26 mouse cellular contexts compared by ENCODE assay signal in genomic region chr7:100448985-100449384, GRCm38 (mm10). TPM values are rescaled to one million over a fixed set of nuclear protein-coding genes. Genes with fewer than 3 reads are reported as not detected.
DNase-seq lines count a peak whose midpoint lies in the region; ATAC-seq lines count a peak whose summit lies in the region.
"Had no signal": no experiment of that assay in that cellular context is flagged by ENCODE, and none has a peak within 500 bp of the region (broad histone marks: within the 10 kb centered on the region; RNA-seq: fewer than 3 reads in every experiment).

No protein-coding gene starts in this region.

- no peak overlapping the region for H3K9ac ChIP-seq in hindbrain, embryonic 11.5 days (ENCODE audit: low read depth, low read length)
- H3K9ac ChIP-seq: embryonic facial prominence, embryonic 15.5 days; hindbrain, embryonic 13.5 days; limb, embryonic 15.5 days; neural tube, embryonic 12.5 days had no signal

- peaks cover 82% of the 10 kb centered on the region for H3K36me3 ChIP-seq in heart, embryonic 10.5 days
- peaks cover 8% of the 10 kb centered on the region; the same call in 1 of the 2 replicates for H3K36me3 ChIP-seq in hindbrain, embryonic 11.5 days (ENCODE audit: control insufficient read depth, insufficient read depth, low read length)

- H3K27me3 ChIP-seq in heart, embryonic 10.5 days (ENCODE audit: insufficient read depth, poor library complexity, severe bottlenecking) = no peaks in the 10 kb centered on the region
- no peaks in the 10 kb centered on the region for H3K27me3 ChIP-seq in hindbrain, embryonic 11.5 days (ENCODE audit: control insufficient read depth, insufficient read depth, low read length)
- H3K27me3 ChIP-seq: CH12.LX; embryonic facial prominence, embryonic 15.5 days; hindbrain, embryonic 13.5 days; limb, embryonic 15.5 days; neural tube, embryonic 12.5 days had no signal

- no peak overlapping the region for H3K4me3 ChIP-seq in heart, embryonic 10.5 days
- H3K4me3 ChIP-seq in hindbrain, embryonic 11.5 days (ENCODE audit: low read depth, low read length) = no peak overlapping the region
- H3K4me3 ChIP-seq: embryonic facial prominence, embryonic 15.5 days; hindbrain, embryonic 13.5 days; limb, embryonic 15.5 days; midbrain, embryonic 10.5 days; neural tube, embryonic 12.5 days had no signal

- no peaks in the 10 kb centered on the region for H3K4me1 ChIP-seq in heart, embryonic 10.5 days
- no peaks in the 10 kb centered on the region for H3K4me1 ChIP-seq in hindbrain, embryonic 11.5 days (replicated peaks; ENCODE audit: control insufficient read depth, insufficient read depth, low read length)
- H3K4me1 ChIP-seq: embryonic facial prominence, embryonic 15.5 days; hindbrain, embryonic 13.5 days; limb, embryonic 15.5 days; midbrain, embryonic 10.5 days; neural tube, embryonic 12.5 days had no signal

- peak; percentile 66 for DNase-seq in heart, embryonic 10.5 days (ENCODE audit: low spot score)
- DNase-seq in heart, adult 9 months (ENCODE audit: low spot score in 2 of 2) = no peak
- peak; percentile 68 for DNase-seq in CD4-positive, CD25-positive, alpha-beta regulatory T cell, adult 2 months (ENCODE audit: low read depth, low spot score)
- DNase-seq in naive thymus-derived CD4-positive, alpha-beta T cell, adult 2 months (ENCODE audit: low read depth) = peak; percentile 64
- no peak for DNase-seq in hindbrain, embryonic 11.5 days (ENCODE audit: low spot score)
- DNase-seq in spleen, adult 18-20 months = no peak
- DNase-seq: adrenal gland, postnatal 25 days; cerebellum, adult 9-10 months; gastrocnemius, postnatal 14 days; heart, adult 18-20 months; kidney, adult 2 months; kidney, postnatal 10 days; left cerebral cortex, postnatal 4 days; lung, postnatal 4 days; thymus, postnatal 25 days had no signal

- WGBS in heart, embryonic 10.5 days = 85% methylated on average over 3 of the region's 3 CpGs
- 97% methylated on average over 3 of the region's 3 CpGs for WGBS in hindbrain, embryonic 11.5 days

- peak; percentile 54 for ATAC-seq in common myeloid progenitor, adult 5-6 weeks (replicated peaks; ENCODE audit: low read depth, poor library complexity, severe bottlenecking)
- no peak for ATAC-seq in hindbrain, embryonic 11.5 days (ENCODE audit: low FRiP score)
- ATAC-seq: forebrain, embryonic 14.5 days had no signal

- no peak overlapping the region for H3K27ac ChIP-seq in heart, embryonic 10.5 days
- no peak overlapping the region for H3K27ac ChIP-seq in hindbrain, embryonic 11.5 days (ENCODE audit: low read depth, low read length)
- H3K27ac ChIP-seq: embryonic facial prominence, embryonic 15.5 days; hindbrain, embryonic 13.5 days; limb, embryonic 15.5 days; midbrain, embryonic 10.5 days; neural tube, embryonic 12.5 days had no signal

- H3K9me3 ChIP-seq in heart, embryonic 10.5 days = no peaks in the 10 kb centered on the region
- H3K9me3 ChIP-seq in hindbrain, embryonic 11.5 days (ENCODE audit: control insufficient read depth, low read length) = no peaks in the 10 kb centered on the region
- H3K9me3 ChIP-seq: embryonic facial prominence, embryonic 15.5 days; G1E; hindbrain, embryonic 13.5 days; limb, embryonic 15.5 days; midbrain, embryonic 10.5 days; neural tube, embryonic 12.5 days had no signal

- no peak overlapping the region for H3K4me2 ChIP-seq in hindbrain, embryonic 11.5 days (replicated peaks; ENCODE audit: low read depth, low read length)
- H3K4me2 ChIP-seq: embryonic facial prominence, embryonic 15.5 days; hindbrain, embryonic 13.5 days; limb, embryonic 15.5 days; neural tube, embryonic 12.5 days had no signal

RNA-seq across cellular contexts. Expression of gene Ucp3, which starts 23.8 kb away (rescaled TPM):
- 0.05 and 0.14 TPM in 2 replicates for polyA plus RNA-seq in heart, embryonic 10.5 days (2016; fragmentation: Nextera tagmentation; extraction: Ambion mirVana)
- total RNA-seq in common myeloid progenitor, adult 5-6 weeks (2017) = not detected in 2 replicates
- not detected in 2 replicates for polyA plus RNA-seq in hindbrain, embryonic 11.5 days (2014; fragmentation: Nextera tagmentation; extraction: Ambion mirVana)
- total RNA-seq: CH12.LX had no signal
- polyA plus RNA-seq: brain, embryonic 14.5 days; forebrain, embryonic 14.5 days; G1E; hindbrain, embryonic 13.5 days; intestine, embryonic 14.5 days; midbrain, embryonic 10.5 days; neural tube, embryonic 12.5 days had no signal

RNA-seq across cellular contexts. Expression of gene Ucp2, which starts 44.2 kb away (rescaled TPM):
- polyA plus RNA-seq in heart, embryonic 10.5 days (2016; fragmentation: Nextera tagmentation; extraction: Ambion mirVana) = 165 and 231 TPM in 2 replicates
- total RNA-seq in common myeloid progenitor, adult 5-6 weeks (2017) = 101 and 132 TPM in 2 replicates
- 97.7 and 99.6 TPM in 2 replicates for polyA plus RNA-seq in hindbrain, embryonic 11.5 days (2014; fragmentation: Nextera tagmentation; extraction: Ambion mirVana)

Comparison
In these comparisons a context has a peak if more than half of its experiments do, and no peak if none do; other contexts are left out.
1. DNase-seq: peak in heart, embryonic 10.5 days (single experiment), CD4-positive, CD25-positive, alpha-beta regulatory T cell, adult 2 months (single experiment) and naive thymus-derived CD4-positive, alpha-beta T cell, adult 2 months (single experiment); none in heart, adult 9 months (0 of 2), hindbrain, embryonic 11.5 days (single experiment) and spleen, adult 18-20 months (0 of 2).